Mouse (Mus musculus): ENCODE data around the gene Klrc2.
"Not testable (repeated sequence)": the region's sequence is repeated elsewhere in the genome, so short reads cannot be mapped to it uniquely, and the experiment has no call there.

- TF ChIP-seq CTCF (IDR thresholded peaks at IDR 0.05; ENCODE audit: extremely low read depth, insufficient read length, insufficient replicate concordance, low read depth, low read length); POLR2A (IDR thresholded peaks at IDR 0.05; ENCODE audit: low read depth, low read length): not testable (repeated sequence)
Observed at GRCm38 (mm10) chr6:129631046-129631445, 29.4 kb downstream of the Klrc2 start.

Measured in small intestine, adult 2 months (tissue).